Mouse (Mus musculus): ENCODE results near the gene Cmtm4. TPM values are rescaled to one million over a fixed set of nuclear protein-coding genes. Genes with fewer than 3 reads are reported as not detected.

Gene Cmtm4
- total and polyA plus RNA-seq, 3 experiments = 6.5 to 31.1 (median 12.0) TPM

- peaks cover 7 to 10% of the 10 kb centered on the region in 2 experiments for H3K36me3 ChIP-seq (ENCODE audit: control insufficient read depth in 1 of 2, insufficient read depth in 2 of 2, low read length in 2 of 2)
- peaks cover 20% of the 10 kb centered on the region for H3K79me2 ChIP-seq (ENCODE audit: control insufficient read depth, insufficient read depth, low read length, poor library complexity)
- H3K4me1 ChIP-seq (ENCODE audit: control insufficient read depth in 1 of 2, insufficient read depth in 2 of 2, low read length in 2 of 2) = peaks cover 1 to 14% of the 10 kb centered on the region in 2 experiments
- H3K9me3 ChIP-seq (replicated peaks; ENCODE audit: insufficient read depth, low read length) = no peaks in the 10 kb centered on the region
- peak overlapping the region; percentile 45 to 84 for H3K4me3 ChIP-seq (ENCODE audit: control insufficient read depth in 1 of 2, insufficient read depth in 1 of 2, low read depth in 2 of 2, low read length in 2 of 2)
- peak overlapping the region; percentile 83 for H3K9ac ChIP-seq (ENCODE audit: control insufficient read depth, low read depth, low read length, poor library complexity, severe bottlenecking)
- H3K27ac ChIP-seq (ENCODE audit: control insufficient read depth, low read depth, low read length) = no peak overlapping the region
- TF ChIP-seq MYC (IDR thresholded peaks at IDR 0.05; ENCODE audit: low read depth, low read length) (no peak), ELF1 (IDR thresholded peaks at IDR 0.05; ENCODE audit: low read depth, low read length) (no peak), CHD2 (IDR thresholded peaks at IDR 0.05; ENCODE audit: low read length) (no peak), ZC3H11A (IDR thresholded peaks at IDR 0.05; ENCODE audit: low read depth, low read length) (no peak), JUND (IDR thresholded peaks at IDR 0.05; ENCODE audit: low read depth, low read length) (no peak), UBTF (IDR thresholded peaks at IDR 0.05; ENCODE audit: borderline replicate concordance, insufficient read depth, low read depth, low read length) (no peak), POLR2AphosphoS2 (IDR thresholded peaks at IDR 0.05; ENCODE audit: low read length) (no peak), GABPA (IDR thresholded peaks at IDR 0.05; ENCODE audit: low read depth, low read length) (no peak), CTCF (IDR thresholded peaks at IDR 0.05 in 2 of 3, conservative IDR thresholded peaks at IDR 0.05 in 1 of 3; ENCODE audit: control insufficient read depth in 1 of 3, insufficient read depth in 1 of 3, low read depth in 2 of 3, low read length in 3 of 3, poor library complexity in 1 of 3, severe bottlenecking in 1 of 3) (no peak)
- no peak for DNase-seq (ENCODE audit: low read depth, low spot score)
- H3K27me3 ChIP-seq (ENCODE audit: control insufficient read depth in 1 of 2, insufficient read depth in 2 of 2, low read length in 2 of 2) = peaks cover 0 to 3% of the 10 kb centered on the region in 2 experiments; a peak in 2 of 4 replicates
Measured at GRCm38 (mm10) chr8:104441613-104442012, 46.0 kb upstream of the Cmtm4 start.

- H3K4me1 ChIP-seq (ENCODE audit: control insufficient read depth in 1 of 2, insufficient read depth in 2 of 2, low read length in 2 of 2) = peaks cover 6 to 29% of the 10 kb centered on the region in 2 experiments
- no peaks in the 10 kb centered on the region for H3K27me3 ChIP-seq (ENCODE audit: control insufficient read depth in 1 of 2, insufficient read depth in 2 of 2, low read length in 2 of 2)
- H3K79me2 ChIP-seq (ENCODE audit: control insufficient read depth, insufficient read depth, low read length, poor library complexity) = peaks cover 26% of the 10 kb centered on the region
- H3K4me3 ChIP-seq (ENCODE audit: control insufficient read depth in 1 of 2, insufficient read depth in 1 of 2, low read depth in 2 of 2, low read length in 2 of 2) = no peak overlapping the region
- H3K27ac ChIP-seq (ENCODE audit: control insufficient read depth, low read depth, low read length) = no peak overlapping the region
- H3K9me3 ChIP-seq (replicated peaks; ENCODE audit: insufficient read depth, low read length) = no peaks in the 10 kb centered on the region
- peaks cover 16 to 22% of the 10 kb centered on the region in 2 experiments for H3K36me3 ChIP-seq (ENCODE audit: control insufficient read depth in 1 of 2, insufficient read depth in 2 of 2, low read length in 2 of 2)
- DNase-seq (ENCODE audit: low read depth, low spot score) = no peak
- no peak for TF ChIP-seq CHD2 (IDR thresholded peaks at IDR 0.05; ENCODE audit: low read length)
- TF ChIP-seq MYC (IDR thresholded peaks at IDR 0.05; ENCODE audit: low read depth, low read length) = no peak
- TF ChIP-seq NRF1 (IDR thresholded peaks at IDR 0.05; ENCODE audit: insufficient read depth, low read depth, low read length, poor library complexity, severe bottlenecking) = no peak
- no peak for TF ChIP-seq MEF2A (IDR thresholded peaks at IDR 0.05; ENCODE audit: extremely low read depth, insufficient replicate concordance, low read depth, low read length, poor library complexity, severe bottlenecking)
- TF ChIP-seq TBP (IDR thresholded peaks at IDR 0.05; ENCODE audit: low read depth, low read length) = no peak
- no peak for TF ChIP-seq POLR2AphosphoS2 (IDR thresholded peaks at IDR 0.05; ENCODE audit: low read length)
- TF ChIP-seq USF1 (IDR thresholded peaks at IDR 0.05; ENCODE audit: low read depth, low read length) = no peak
- no peak for TF ChIP-seq CTCF (IDR thresholded peaks at IDR 0.05 in 2 of 3, conservative IDR thresholded peaks at IDR 0.05 in 1 of 3; ENCODE audit: control insufficient read depth in 1 of 3, insufficient read depth in 1 of 3, low read depth in 2 of 3, low read length in 3 of 3, poor library complexity in 1 of 3, severe bottlenecking in 1 of 3)
- no peak for TF ChIP-seq E2F4 (IDR thresholded peaks at IDR 0.05; ENCODE audit: borderline replicate concordance, low read depth, low read length)
- no peak for TF ChIP-seq ZNF384 (IDR thresholded peaks at IDR 0.05; ENCODE audit: low read depth, low read length)
- TF ChIP-seq EP300 (IDR thresholded peaks at IDR 0.05; ENCODE audit: low read depth in 1 of 2, low read length in 2 of 2) = no peak
- TF ChIP-seq ZKSCAN1 (IDR thresholded peaks at IDR 0.05; ENCODE audit: low read depth, low read length) = no peak
- TF ChIP-seq HCFC1 (IDR thresholded peaks at IDR 0.05; ENCODE audit: low read depth, low read length) = no peak
- no peak overlapping the region for H3K9ac ChIP-seq (ENCODE audit: control insufficient read depth, low read depth, low read length, poor library complexity, severe bottlenecking)
Measured at GRCm38 (mm10) chr8:104439461-104439860, 43.9 kb upstream of the Cmtm4 start.
